Mouse (Mus musculus) cortical plate, adult 2 months (tissue): ENCODE results near the gene Gtf2i.

Source experiments
- CTCF ChIP-seq: fragments of 200-500 bp; IDR thresholded peaks from 2 replicates; pipeline ENCODE4 v1.5.1; 2011; ENCODE audit warnings: mild to moderate bottlenecking, control low read depth, low read length; ENCODE audit not compliant: insufficient read depth; ENCODE audit errors: extremely low read depth
- POLR2A ChIP-seq: fragments of 200-500 bp; IDR thresholded peaks from 2 replicates; pipeline ENCODE4 v1.6.1; 2011; ENCODE audit warnings: mild to moderate bottlenecking, low read length, control low read depth; ENCODE audit not compliant: insufficient read depth; ENCODE audit errors: extremely low read depth

DNA sequence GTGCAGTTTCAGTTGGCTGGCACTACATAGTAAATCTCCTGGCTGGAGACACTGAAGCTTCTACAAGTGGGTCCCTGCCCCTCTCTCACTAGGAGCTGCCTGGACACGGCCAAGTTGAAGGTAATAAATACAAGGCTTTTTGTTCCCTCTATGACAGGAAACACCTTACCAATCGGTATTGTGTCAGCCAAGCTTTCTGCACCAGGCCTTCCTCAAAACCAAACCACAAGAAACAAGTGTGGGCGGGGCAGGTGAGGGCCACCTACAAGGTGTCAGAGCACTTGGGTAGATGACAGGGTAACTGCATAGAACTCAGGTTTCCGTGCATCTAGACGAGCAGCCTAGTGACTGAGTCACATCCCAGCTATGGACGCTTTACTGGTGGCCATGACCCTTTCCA is 77.8 kb downstream of the Gtf2i start:
- TF ChIP-seq POLR2A, result no peak
- no peak for TF ChIP-seq CTCF
